Mouse (Mus musculus) thymus, postnatal 10 days (tissue): Measurements from ENCODE around the gene Gns.
A peak's percentile ranks its signal among the peaks of the same experiment; 100 is the strongest.

Experiments
- DNase-seq, 2 experiments: peaks; one replicate each; pipeline ENCODE4 v3.0.0; 2021; ENCODE audit warnings: low spot score in 2 of 2

Gene Gns

GRCm38 (mm10) chr10:121403104-121403503 is 38.2 kb downstream of the Gns start:
- no peak for DNase-seq

- DNase-seq = no peak
Observed at GRCm38 (mm10) chr10:121403946-121404345, 39.1 kb downstream of the Gns start.

GRCm38 (mm10) chr10:121409717-121410116 is 44.8 kb downstream of the Gns start:
- no peak for DNase-seq

- no peak for DNase-seq
Observed at GRCm38 (mm10) chr10:121411721-121412455, 47.0 kb downstream of the Gns start.

GRCm38 (mm10) chr10:121412824-121413223 is 47.9 kb downstream of the Gns start:
- DNase-seq = no peak

GRCm38 (mm10) chr10:121414127-121414526 is 49.2 kb downstream of the Gns start:
- no peak for DNase-seq

- DNase-seq = no peak
Observed at GRCm38 (mm10) chr10:121418835-121419234, 53.9 kb downstream of the Gns start.

- peak; percentile 38 to 43 for DNase-seq
Observed at GRCm38 (mm10) chr10:121419640-121420470, 55.0 kb downstream of the Gns start.

- DNase-seq = no peak
Observed at GRCm38 (mm10) chr10:121421023-121421422, 56.1 kb downstream of the Gns start.

- DNase-seq = no peak
Observed at GRCm38 (mm10) chr10:121421657-121422290, 56.9 kb downstream of the Gns start.

- DNase-seq = no peak
Observed at GRCm38 (mm10) chr10:121422294-121422693, 57.4 kb downstream of the Gns start.

GRCm38 (mm10) chr10:121423541-121424349 is 58.9 kb downstream of the Gns start:
- DNase-seq = no peak

- DNase-seq = no peak
Observed at GRCm38 (mm10) chr10:121424455-121424854, 59.6 kb downstream of the Gns start.

GRCm38 (mm10) chr10:121425079-121425478 is 60.2 kb downstream of the Gns start:
- DNase-seq = peak; percentile 47 to 59

- no peak for DNase-seq
Observed at GRCm38 (mm10) chr10:121425506-121426025, 60.7 kb downstream of the Gns start.

GRCm38 (mm10) chr10:121426458-121427070 is 61.7 kb downstream of the Gns start:
- no peak for DNase-seq

- peak; percentile 60 to 74 for DNase-seq
Observed at GRCm38 (mm10) chr10:121427136-121427535, 62.2 kb downstream of the Gns start.

GRCm38 (mm10) chr10:121428011-121428711 is 63.3 kb downstream of the Gns start:
- DNase-seq = no peak

GRCm38 (mm10) chr10:121429089-121429488 is 64.2 kb downstream of the Gns start:
- DNase-seq = no peak

GRCm38 (mm10) chr10:121429581-121429980 is 64.7 kb downstream of the Gns start:
- DNase-seq = no peak
